Mouse (Mus musculus): ENCODE measurements at regions not wholly inside any gene's neighbourhood (a gene's known extent, or its start where the extent isn't known, plus 50 kb on each side); places are given as distances from the start of the nearest gene placed in this dataset.

DNA sequence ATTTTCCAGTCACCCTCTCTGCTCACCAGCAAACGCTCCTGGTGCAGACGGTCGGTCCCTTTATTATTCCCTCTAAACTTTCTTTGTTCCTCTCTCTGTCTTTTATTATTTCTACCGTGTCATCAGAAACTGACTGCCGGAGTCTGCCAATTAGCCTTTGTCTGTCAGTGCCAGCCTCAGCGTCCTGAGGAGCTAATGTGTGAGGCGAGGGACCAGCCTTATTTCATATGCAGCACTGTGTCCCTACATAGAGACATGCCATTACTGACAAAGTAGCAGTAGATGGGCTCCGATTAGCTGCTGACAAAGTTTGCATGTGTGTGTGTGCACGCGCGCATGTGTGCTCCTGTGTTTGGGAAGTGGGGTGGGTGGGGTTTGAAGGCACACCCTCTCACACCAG lies 82.6 kb upstream of the Zfp64 start:
- TF ChIP-seq CTCF (IDR thresholded peaks at IDR 0.05; ENCODE audit: low read depth) (no peak), EP300 (IDR thresholded peaks at IDR 0.05; ENCODE audit: low read depth) (no peak)
